Mouse (Mus musculus) adrenal gland, adult 8-10 months (tissue): ENCODE data around the gene Treml4. TPM values are rescaled to one million over a fixed set of nuclear protein-coding genes. Genes with fewer than 3 reads are reported as not detected.

Experiments used
- total RNA-seq, 4 experiments: library from RNA; stranded (reverse); gene quantifications; 2 replicates each; pipeline ENCODE4 v1.2.4; 2022

Gene Treml4
- total RNA-seq, 4 experiments from 2014 or later: 0.21 to 1.4 (median 0.90) TPM

Other genes starting within 250 kb of the Treml4 start
- gene 1700122O11Rik, start 226.0 kb upstream of the Treml4 start, total RNA-seq: under 1 TPM in 1 of 4 experiments, not detected in 3; 0.49 TPM
- gene 1700067P10Rik, start 175.0 kb upstream of the Treml4 start, total RNA-seq: not detected
- under 1 TPM in 1 of 4 experiments, not detected in 3; 0.22 TPM for gene 9830107B12Rik, start 118.0 kb upstream of the Treml4 start, total RNA-seq
- gene A530064D06Rik, start 97.0 kb upstream of the Treml4 start, total RNA-seq: under 1 TPM in 1 of 4 experiments, not detected in 3; 0.34 TPM
- gene Trem1, start 31.5 kb upstream of the Treml4 start, total RNA-seq: under 1 TPM in 3 of 4 experiments, not detected in 1; 0.12 to 0.16 (median 0.14) TPM
- gene Trem3, start 16.5 kb upstream of the Treml4 start, total RNA-seq: under 1 TPM in 1 of 4 experiments, not detected in 3; 0.26 TPM
- gene Treml2, start 35.2 kb downstream of the Treml4 start, total RNA-seq: under 1 TPM; 0.12 to 0.56 (median 0.40) TPM
- under 1 TPM; 0.35 to 0.65 (median 0.54) TPM for gene B430306N03Rik, start 51.8 kb downstream of the Treml4 start, total RNA-seq
- 10 to 100 TPM in 2 of 4 experiments, 1 to 10 TPM in 2; 5.5 to 22.1 (median 14.4) TPM for gene Trem2, start 82.1 kb downstream of the Treml4 start, total RNA-seq
- under 1 TPM; 0.31 to 0.77 (median 0.64) TPM for gene Treml1, start 95.6 kb downstream of the Treml4 start, total RNA-seq
- 10 to 100 TPM; 33.2 to 45.6 (median 40.9) TPM for gene Nfya, start 145.6 kb downstream of the Treml4 start, total RNA-seq
- 10 to 100 TPM; 21.6 to 27.2 (median 25.7) TPM for gene Oard1, start 145.7 kb downstream of the Treml4 start, total RNA-seq
- gene Apobec2, start 168.6 kb downstream of the Treml4 start, total RNA-seq: 1 to 10 TPM in 3 of 4 experiments, under 1 TPM in 1; 0.98 to 2.5 (median 2.0) TPM
- gene Tspo2, start 187.2 kb downstream of the Treml4 start, total RNA-seq: under 1 TPM in 1 of 4 experiments, not detected in 3; 0.89 TPM
- not detected for gene Unc5cl, start 190.6 kb downstream of the Treml4 start, total RNA-seq